Mouse (Mus musculus) hematopoietic stem cell, adult 5-6 weeks (primary cell): ENCODE measurements around the gene Nfat5. TPM values are rescaled to one million over a fixed set of nuclear protein-coding genes. Genes with fewer than 3 reads are reported as not detected.

Experiments used
- ATAC-seq, 2 experiments: fragments of 125-278 bp in 1 of 2; replicated peaks in 1 of 2; 2 replicates each; pipeline ENCODE4 v1.8.0; 2016 to 2017; ENCODE audit warnings: inconsistent platforms in 2 of 2, mild to moderate bottlenecking in 2 of 2, moderate number of reproducible peaks in 2 of 2, low read depth in 1 of 2, moderate TSS enrichment in 1 of 2; ENCODE audit not compliant: low FRiP score in 2 of 2, poor library complexity in 2 of 2, severe bottlenecking in 2 of 2, insufficient read depth in 1 of 2, low TSS enrichment in 1 of 2
- total RNA-seq: library from RNA; stranded (forward); fragments of 172-1452, 232-1000 nt; gene quantifications from 2 replicates; pipeline ENCODE4 v1.2.3, GENCODE M21; 2017

The Nfat5 gene
- total RNA-seq: 40.1 and 67.9 TPM in 2 replicates

- ATAC-seq: peak; percentile 89 to 94
Observed at GRCm38 (mm10) chr8:107292928-107293601, at the start of gene Nfat5. Gene Nfat5 (plus strand): TSS chr8:107293470.

GRCm38 (mm10) chr8:107244218-107244617, 49.1 kb upstream of the Nfat5 start:
- ATAC-seq: no peak

GRCm38 (mm10) chr8:107248456-107248855, 44.8 kb upstream of the Nfat5 start:
- no peak for ATAC-seq

GRCm38 (mm10) chr8:107251481-107252104, 41.7 kb upstream of the Nfat5 start:
- no peak for ATAC-seq

- peak; percentile 39 to 51; a peak in 2 of 4 replicates for ATAC-seq
Observed at GRCm38 (mm10) chr8:107253121-107253520, 40.1 kb upstream of the Nfat5 start.

GRCm38 (mm10) chr8:107254403-107254802, 38.9 kb upstream of the Nfat5 start:
- ATAC-seq: peak; percentile 79 to 81

- no peak for ATAC-seq
Observed at GRCm38 (mm10) chr8:107254951-107255457, 38.3 kb upstream of the Nfat5 start.

- ATAC-seq: no peak
Observed at GRCm38 (mm10) chr8:107257223-107257622, 36.0 kb upstream of the Nfat5 start.

GRCm38 (mm10) chr8:107260120-107260519, 33.1 kb upstream of the Nfat5 start:
- ATAC-seq: no peak

GRCm38 (mm10) chr8:107261172-107261571, 32.1 kb upstream of the Nfat5 start:
- ATAC-seq: no peak

- no peak for ATAC-seq
Observed at GRCm38 (mm10) chr8:107262046-107262705, 31.1 kb upstream of the Nfat5 start.

GRCm38 (mm10) chr8:107265811-107266210, 27.5 kb upstream of the Nfat5 start:
- no peak for ATAC-seq

- ATAC-seq: no peak
Observed at GRCm38 (mm10) chr8:107268501-107268900, 24.8 kb upstream of the Nfat5 start.

GRCm38 (mm10) chr8:107269191-107269590, 24.1 kb upstream of the Nfat5 start:
- ATAC-seq: no peak; a peak in 1 of 4 replicates

GRCm38 (mm10) chr8:107269617-107270139, 23.6 kb upstream of the Nfat5 start:
- peak; percentile 12 to 56; a peak in 1 of 4 replicates for ATAC-seq

GRCm38 (mm10) chr8:107270287-107270686, 23.0 kb upstream of the Nfat5 start:
- no peak for ATAC-seq

- ATAC-seq: no peak
Observed at GRCm38 (mm10) chr8:107270751-107271150, 22.5 kb upstream of the Nfat5 start.

GRCm38 (mm10) chr8:107277323-107277883, 15.9 kb upstream of the Nfat5 start:
- ATAC-seq: peak; percentile 81 to 89
